Mouse (Mus musculus): ENCODE measurements at regions not wholly inside any gene's neighbourhood (a gene's known extent, or its start where the extent isn't known, plus 50 kb on each side); places are given as distances from the start of the nearest gene placed in this dataset.
"Not testable (repeated sequence)": the region's sequence is repeated elsewhere in the genome, so short reads cannot be mapped to it uniquely, and the experiment has no call there.

- Histone ChIP-seq H3K27me3 (ENCODE audit: control insufficient read depth in 1 of 2, insufficient read depth in 2 of 2, low read length in 2 of 2) (no peaks in the 10 kb centered on the region), H3K36me3 (ENCODE audit: control insufficient read depth in 1 of 2, insufficient read depth in 2 of 2, low read length in 2 of 2) (no peaks in the 10 kb centered on the region), H3K4me3 (ENCODE audit: control insufficient read depth in 1 of 2, insufficient read depth in 1 of 2, low read depth in 2 of 2, low read length in 2 of 2) (no peak overlapping the region), H3K79me2 (ENCODE audit: control insufficient read depth, insufficient read depth, low read length, poor library complexity) (no peaks in the 10 kb centered on the region), H3K27ac (ENCODE audit: control insufficient read depth, low read depth, low read length) (no peak overlapping the region), H3K9ac (ENCODE audit: control insufficient read depth, low read depth, low read length, poor library complexity, severe bottlenecking) (no peak overlapping the region), H3K9me3 (replicated peaks; ENCODE audit: insufficient read depth, low read length) (no peaks in the 10 kb centered on the region), H3K4me1 (ENCODE audit: control insufficient read depth in 1 of 2, insufficient read depth in 2 of 2, low read length in 2 of 2) (peaks cover 0 to 2% of the 10 kb centered on the region in 2 experiments; a peak in 1 of 4 replicates)
- no peak for DNase-seq (ENCODE audit: low read depth, low spot score)
- TF ChIP-seq RAD21 (IDR thresholded peaks at IDR 0.05; ENCODE audit: low read depth, low read length), result no peak
- no peak for TF ChIP-seq MEF2A (IDR thresholded peaks at IDR 0.05; ENCODE audit: extremely low read depth, insufficient replicate concordance, low read depth, low read length, poor library complexity, severe bottlenecking)
- no peak for TF ChIP-seq SIN3A (IDR thresholded peaks at IDR 0.05; ENCODE audit: low read length)
- TF ChIP-seq MAX (IDR thresholded peaks at IDR 0.05; ENCODE audit: low read length), result no peak
- TF ChIP-seq ETS1 (IDR thresholded peaks at IDR 0.05; ENCODE audit: low read depth, low read length), result no peak
- no peak for TF ChIP-seq CHD2 (IDR thresholded peaks at IDR 0.05; ENCODE audit: low read length)
- TF ChIP-seq NELFE (IDR thresholded peaks at IDR 0.05; ENCODE audit: low read depth, low read length), result no peak
- TF ChIP-seq TBP (IDR thresholded peaks at IDR 0.05; ENCODE audit: low read depth, low read length), result no peak
- no peak for TF ChIP-seq USF1 (IDR thresholded peaks at IDR 0.05; ENCODE audit: low read depth, low read length)
- no peak for TF ChIP-seq ZNF384 (IDR thresholded peaks at IDR 0.05; ENCODE audit: low read depth, low read length)
- TF ChIP-seq CTCF (IDR thresholded peaks at IDR 0.05 in 2 of 3, conservative IDR thresholded peaks at IDR 0.05 in 1 of 3; ENCODE audit: control insufficient read depth in 1 of 3, insufficient read depth in 1 of 3, low read depth in 2 of 3, low read length in 3 of 3, poor library complexity in 1 of 3, severe bottlenecking in 1 of 3), result no peak
- TF ChIP-seq ZKSCAN1 (IDR thresholded peaks at IDR 0.05; ENCODE audit: low read depth, low read length), result no peak
- TF ChIP-seq KAT2A (conservative IDR thresholded peaks at IDR 0.05; ENCODE audit: low read depth, low read length), result no peak
- no peak for TF ChIP-seq TCF12 (IDR thresholded peaks at IDR 0.05; ENCODE audit: low read depth, low read length)
- no peak for TF ChIP-seq EP300 (IDR thresholded peaks at IDR 0.05; ENCODE audit: low read depth in 1 of 2, low read length in 2 of 2)
- no peak for TF ChIP-seq MAZ (IDR thresholded peaks at IDR 0.05; ENCODE audit: low read depth, low read length)
- TF ChIP-seq BHLHE40 (IDR thresholded peaks at IDR 0.05; ENCODE audit: borderline replicate concordance, low read depth, low read length), result no peak
- TF ChIP-seq ZC3H11A (IDR thresholded peaks at IDR 0.05; ENCODE audit: low read depth, low read length), result no peak
- no peak for TF ChIP-seq SMC3 (IDR thresholded peaks at IDR 0.05; ENCODE audit: low read depth, low read length)
Observed at GRCm38 (mm10) chr15:41333165-41333564, 1199.0 kb downstream of the 9330182O14Rik start.

GRCm38 (mm10) chr15:41340621-41341020 lies 1206.5 kb downstream of the 9330182O14Rik start:
- not testable (repeated sequence) for H3K4me1 ChIP-seq (ENCODE audit: control insufficient read depth in 1 of 2, insufficient read depth in 2 of 2, low read length in 2 of 2); H3K36me3 ChIP-seq (ENCODE audit: control insufficient read depth in 1 of 2, insufficient read depth in 2 of 2, low read length in 2 of 2); H3K9me3 ChIP-seq (replicated peaks; ENCODE audit: insufficient read depth, low read length); DNase-seq (ENCODE audit: low read depth, low spot score); H3K79me2 ChIP-seq (ENCODE audit: control insufficient read depth, insufficient read depth, low read length, poor library complexity); H3K27me3 ChIP-seq (ENCODE audit: control insufficient read depth in 1 of 2, insufficient read depth in 2 of 2, low read length in 2 of 2); H3K4me3 ChIP-seq (ENCODE audit: control insufficient read depth in 1 of 2, insufficient read depth in 1 of 2, low read depth in 2 of 2, low read length in 2 of 2); H3K9ac ChIP-seq (ENCODE audit: control insufficient read depth, low read depth, low read length, poor library complexity, severe bottlenecking); H3K27ac ChIP-seq (ENCODE audit: control insufficient read depth, low read depth, low read length)

Measured in MEL (cell line).